Comparison of ENCODE assay signal across 20 mouse cellular contexts in the genomic region with DNA sequence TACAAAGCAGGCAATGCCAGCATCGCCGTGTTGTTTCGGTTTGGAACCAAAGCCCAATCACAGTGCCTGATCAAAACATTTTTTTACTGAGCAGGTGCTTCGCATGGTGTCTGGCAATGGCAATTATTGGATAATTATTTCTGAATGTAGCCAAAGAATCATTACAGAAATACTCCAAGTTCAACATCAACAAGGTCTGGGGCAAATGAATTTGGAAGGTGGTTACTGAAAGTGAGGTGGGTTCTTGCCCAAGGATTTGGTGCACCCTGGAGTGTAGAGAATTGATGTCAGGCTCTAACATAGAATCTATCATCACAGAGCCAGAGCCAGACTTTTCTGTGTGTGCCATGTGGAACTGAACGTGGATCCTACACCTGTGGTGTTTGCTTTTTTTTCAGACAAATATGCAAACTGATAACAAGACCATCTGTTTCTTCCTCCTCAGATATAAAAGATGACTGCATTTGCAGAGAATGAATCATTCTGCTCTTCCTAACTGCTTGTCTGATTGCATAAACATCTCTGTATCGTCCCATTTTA.
DNase-seq lines count a peak whose midpoint lies in the region; ATAC-seq lines count a peak whose summit lies in the region.
"Had no signal": no experiment of that assay in that cellular context is flagged by ENCODE, and none has a peak within 500 bp of the region (broad histone marks: within the 10 kb centered on the region; RNA-seq: fewer than 3 reads in every experiment).

No protein-coding gene starts in this region.

- H3K4me2 ChIP-seq in midbrain, embryonic 14.5 days (ENCODE audit: low read length) = no peak overlapping the region
- H3K4me2 ChIP-seq: heart, embryonic 11.5 days; liver, embryonic 11.5 days; lung, embryonic 14.5 days; midbrain, embryonic 15.5 days; stomach, embryonic 15.5 days had no signal

- no peak overlapping the region for H3K27ac ChIP-seq in midbrain, embryonic 14.5 days (replicated peaks; ENCODE audit: low read depth, low read length)
- H3K27ac ChIP-seq: macrophage; midbrain, embryonic 15.5 days; stomach, embryonic 15.5 days had no signal

- no peaks in the 10 kb centered on the region for H3K9me3 ChIP-seq in midbrain, embryonic 14.5 days (ENCODE audit: control insufficient read depth, low read length)
- H3K9me3 ChIP-seq: midbrain, embryonic 15.5 days; stomach, embryonic 15.5 days had no signal

- H3K36me3 ChIP-seq in midbrain, embryonic 14.5 days (ENCODE audit: control insufficient read depth, insufficient read depth, low read length) = no peaks in the 10 kb centered on the region
- H3K36me3 ChIP-seq: midbrain, embryonic 15.5 days; stomach, embryonic 15.5 days had no signal

- no peaks in the 10 kb centered on the region for H3K27me3 ChIP-seq in midbrain, embryonic 14.5 days (ENCODE audit: control insufficient read depth, insufficient read depth, low read length)
- H3K27me3 ChIP-seq: midbrain, embryonic 15.5 days; stomach, embryonic 15.5 days had no signal

- WGBS in midbrain, embryonic 14.5 days = 90% methylated on average over 6 of the region's 6 CpGs

- no peak overlapping the region for H3K4me3 ChIP-seq in midbrain, embryonic 14.5 days (replicated peaks; ENCODE audit: low read depth, low read length)
- H3K4me3 ChIP-seq: midbrain, embryonic 15.5 days; stomach, embryonic 15.5 days had no signal

- no peak overlapping the region for H3K9ac ChIP-seq in midbrain, embryonic 14.5 days (replicated peaks; ENCODE audit: low read length)
- H3K9ac ChIP-seq: lung, embryonic 14.5 days; midbrain, embryonic 15.5 days; stomach, embryonic 15.5 days had no signal

- peak; percentile 4 for DNase-seq in cerebellum, adult 11-12 months
- DNase-seq in cerebellum, adult 18-20 months = no peak
- peak; percentile 39 for DNase-seq in layer of hippocampus, adult 11-12 months (ENCODE audit: low spot score)
- DNase-seq in layer of hippocampus, postnatal 25 days (ENCODE audit: extremely low spot score in 1 of 2, low spot score in 1 of 2) = no peak
- peak; percentile 46 to 69 for DNase-seq in cerebellum, postnatal 14 days
- peak; percentile 13 to 23 for DNase-seq in layer of hippocampus, postnatal 36 days
- DNase-seq in midbrain, embryonic 14.5 days = no peak
- no peak for DNase-seq in spleen, adult 18-20 months
- DNase-seq: gastrocnemius, postnatal 36 days; heart, postnatal 36 days; kidney, adult 18-20 months; kidney, postnatal 36 days; lung, embryonic 14.5 days; thymus, postnatal 14 days had no signal

- H3K4me1 ChIP-seq in midbrain, embryonic 14.5 days (ENCODE audit: control insufficient read depth, insufficient read depth, low read length) = no peaks in the 10 kb centered on the region
- H3K4me1 ChIP-seq: midbrain, embryonic 15.5 days; stomach, embryonic 15.5 days had no signal

- no peak for ATAC-seq in midbrain, embryonic 14.5 days (ENCODE audit: low FRiP score, low TSS enrichment)
- ATAC-seq: hindbrain, embryonic 16.5 days; midbrain, embryonic 15.5 days had no signal

Comparison
In these comparisons a context has a peak if more than half of its experiments do, and no peak if none do; other contexts are left out.
1. DNase-seq: peak in cerebellum, adult 11-12 months (single experiment), layer of hippocampus, adult 11-12 months (single experiment), cerebellum, postnatal 14 days (2 of 2) and layer of hippocampus, postnatal 36 days (2 of 2); none in cerebellum, adult 18-20 months (0 of 2), layer of hippocampus, postnatal 25 days (0 of 2), midbrain, embryonic 14.5 days (single experiment) and spleen, adult 18-20 months (0 of 2).